ENCODE assay signal across 10 mouse cellular contexts in the genomic region with DNA sequence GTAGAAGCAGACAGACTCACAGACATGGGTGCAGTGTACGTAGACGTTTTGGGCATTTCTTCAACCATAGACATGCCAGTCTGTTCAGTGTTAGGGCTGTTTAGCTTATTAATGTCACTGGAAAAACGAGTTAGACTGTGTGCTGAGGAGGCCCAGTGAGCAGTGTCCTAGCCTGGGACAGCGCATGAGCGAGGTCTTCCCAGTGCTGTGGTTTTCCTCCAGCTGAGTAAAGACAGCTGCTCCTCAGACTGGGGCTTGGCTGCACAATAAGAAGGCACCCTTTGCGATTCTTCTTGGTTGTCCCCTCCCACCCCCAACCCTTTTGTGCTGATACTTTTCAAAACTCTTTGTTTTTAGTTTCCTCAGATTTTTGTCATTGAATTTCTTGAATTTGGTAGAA. TPM values are rescaled to one million over a fixed set of nuclear protein-coding genes. Genes with fewer than 3 reads are reported as not detected.
A peak's percentile ranks its signal among the peaks of the same experiment; 100 is the strongest.
DNase-seq lines count a peak whose midpoint lies in the region; ATAC-seq and TF ChIP-seq lines count a peak whose summit lies in the region.
"Had no signal": no experiment of that assay in that cellular context is flagged by ENCODE, and none has a peak within 500 bp of the region (broad histone marks: within the 10 kb centered on the region; RNA-seq: fewer than 3 reads in every experiment).

No protein-coding gene starts in this region.

- H3K27me3 ChIP-seq in forebrain, embryonic 15.5 days, result no peaks in the 10 kb centered on the region
- H3K27me3 ChIP-seq in forebrain, embryonic 12.5 days, result no peaks in the 10 kb centered on the region
- no peaks in the 10 kb centered on the region for H3K27me3 ChIP-seq in kidney, adult 2 months (replicated peaks; ENCODE audit: control insufficient read depth, insufficient read depth, low read length)

- TF ChIP-seq CTCF in kidney, adult 2 months (conservative IDR thresholded peaks at IDR 0.05; ENCODE audit: insufficient read depth, insufficient read length, low read depth, low read length), result no peak

- H3K9ac ChIP-seq in forebrain, embryonic 15.5 days (replicated peaks), result no peak overlapping the region
- no peak overlapping the region for H3K9ac ChIP-seq in forebrain, embryonic 12.5 days

- no peak overlapping the region for H3K4me2 ChIP-seq in forebrain, embryonic 15.5 days (replicated peaks)
- H3K4me2 ChIP-seq in forebrain, embryonic 12.5 days, result no peak overlapping the region

- H3K4me3 ChIP-seq in forebrain, embryonic 15.5 days, result no peak overlapping the region
- H3K4me3 ChIP-seq in forebrain, embryonic 12.5 days (replicated peaks), result no peak overlapping the region
- no peak overlapping the region for H3K4me3 ChIP-seq in kidney, adult 2 months (ENCODE audit: insufficient read depth, low read depth, low read length)

- DNase-seq in kidney, postnatal 14 days, result peak; percentile 58
- DNase-seq in kidney, adult 2 months, result no peak
- peak; percentile 54 for DNase-seq in urinary bladder, postnatal 14 days (ENCODE audit: low spot score)
- DNase-seq in urinary bladder, adult 2 months (ENCODE audit: low spot score), result no peak
- peak; percentile 45 for DNase-seq in thymus, postnatal 4 days
- no peak for DNase-seq in right cerebral cortex, adult 18-20 months
- DNase-seq: cerebellum, adult 9-10 months had no signal

- no peak for TF ChIP-seq POLR2A in kidney, adult 2 months (IDR thresholded peaks at IDR 0.05; ENCODE audit: low read depth, low read length)

- 52% methylated on average over 6 of the region's 6 CpGs for WGBS in forebrain, embryonic 15.5 days
- 69% methylated on average over 6 of the region's 6 CpGs for WGBS in forebrain, embryonic 12.5 days
- 56% methylated on average over 6 of the region's 6 CpGs for WGBS in kidney, adult 2 months

- peak overlapping the region; percentile 46; the same call in 1 of the 2 replicates for H3K27ac ChIP-seq in forebrain, embryonic 15.5 days (replicated peaks)
- H3K27ac ChIP-seq in forebrain, embryonic 12.5 days, result no peak overlapping the region
- H3K27ac ChIP-seq in kidney, adult 2 months (ENCODE audit: insufficient read depth, low read depth, low read length), result no peak overlapping the region

- peaks cover 75% of the 10 kb centered on the region for H3K4me1 ChIP-seq in forebrain, embryonic 15.5 days
- peaks cover 75% of the 10 kb centered on the region for H3K4me1 ChIP-seq in forebrain, embryonic 12.5 days
- peaks cover 24% of the 10 kb centered on the region; the same call in 1 of the 2 replicates for H3K4me1 ChIP-seq in kidney, adult 2 months (ENCODE audit: control insufficient read depth, insufficient read depth, low read length)

- no peaks in the 10 kb centered on the region for H3K9me3 ChIP-seq in forebrain, embryonic 15.5 days
- no peaks in the 10 kb centered on the region for H3K9me3 ChIP-seq in forebrain, embryonic 12.5 days

- ATAC-seq in forebrain, embryonic 15.5 days (replicated peaks), result no peak
- ATAC-seq in forebrain, embryonic 12.5 days (ENCODE audit: low FRiP score), result no peak; the same call in 1 of the 2 replicates
- ATAC-seq: activated CD4-positive, CD25-positive, alpha-beta regulatory T cell, adult 4 months had no signal

- H3K36me3 ChIP-seq in forebrain, embryonic 15.5 days, result no peaks in the 10 kb centered on the region
- H3K36me3 ChIP-seq in forebrain, embryonic 12.5 days (replicated peaks), result no peaks in the 10 kb centered on the region
- no peaks in the 10 kb centered on the region for H3K36me3 ChIP-seq in kidney, adult 2 months (ENCODE audit: control insufficient read depth, insufficient read depth, low read length)

RNA-seq across cellular contexts. Expression of gene Notch2, which starts 22.8 kb away (rescaled TPM):
- polyA plus RNA-seq in forebrain, embryonic 15.5 days (2015; fragmentation: Nextera tagmentation; extraction: Ambion mirVana), result 17.8 and 18.9 TPM in 2 replicates
- 27.6 and 29.0 TPM in 2 replicates for polyA plus RNA-seq in forebrain, embryonic 12.5 days (2016; fragmentation: Nextera tagmentation; extraction: Ambion mirVana)
- 16.3 and 20.0 TPM in 2 replicates for polyA plus RNA-seq in kidney, adult 2 months (2012; rRNA removed)
- 23.1 and 31.2 TPM in 2 replicates for polyA plus RNA-seq in urinary bladder, adult 2 months (2012; rRNA removed)

Comparison
In these comparisons a context has a peak if more than half of its experiments do, and no peak if none do; other contexts are left out.
1. DNase-seq: peak in kidney, postnatal 14 days (single experiment), urinary bladder, postnatal 14 days (single experiment) and thymus, postnatal 4 days (single experiment); none in kidney, adult 2 months (single experiment), urinary bladder, adult 2 months (single experiment) and right cerebral cortex, adult 18-20 months (single experiment).